Mouse (Mus musculus): Measurements from ENCODE around the gene Hspe1. TPM values are rescaled to one million over a fixed set of nuclear protein-coding genes. Genes with fewer than 3 reads are reported as not detected.
"Not testable (repeated sequence)": the region's sequence is repeated elsewhere in the genome, so short reads cannot be mapped to it uniquely, and the experiment has no call there.

Hspe1 gene
- polyA plus RNA-seq, 1 experiment, result 11.1 TPM

- no peak for TF ChIP-seq CTCF (IDR thresholded peaks at IDR 0.05; ENCODE audit: extremely low read depth, insufficient read depth, insufficient read length, insufficient replicate concordance)
- TF ChIP-seq POLR2A (IDR thresholded peaks at IDR 0.05; ENCODE audit: low read depth, low read length), result no peak
- Histone ChIP-seq H3K4me3 (ENCODE audit: extremely low read depth, insufficient read depth, insufficient read length) (no peak overlapping the region), H3K36me3 (ENCODE audit: control insufficient read depth, insufficient read depth, low read length) (0 out of 2 replicates have a peak, but pooled peaks cover under 1% of the 10 kb centered on the region), H3K27me3 (ENCODE audit: control insufficient read depth, insufficient read depth, low read length) (peaks cover 1% of the 10 kb centered on the region; the same call in 1 of the 2 replicates), H3K4me1 (ENCODE audit: control insufficient read depth, insufficient read depth, insufficient read length) (peaks cover 4% of the 10 kb centered on the region; the same call in 1 of the 2 replicates), H3K27ac (ENCODE audit: insufficient read depth, low read length) (no peak overlapping the region)
- 85% methylated on average over 3 of the region's 3 CpGs for WGBS
- DNase-seq (ENCODE audit: low read depth in 1 of 2, low spot score in 2 of 2), result no peak
These were observed 36.3 kb upstream of the Hspe1 start for GRCm38 (mm10) chr1:55051671-55052070.

- peak; percentile 97 to 98 for DNase-seq (ENCODE audit: low read depth in 1 of 2, low spot score in 2 of 2)
- Histone ChIP-seq H3K4me1 (ENCODE audit: control insufficient read depth, insufficient read depth, insufficient read length) (peaks cover 4% of the 10 kb centered on the region; the same call in 1 of the 2 replicates), H3K36me3 (ENCODE audit: control insufficient read depth, insufficient read depth, low read length) (0 out of 2 replicates have a peak, but pooled peaks cover 2% of the 10 kb centered on the region), H3K27me3 (ENCODE audit: control insufficient read depth, insufficient read depth, low read length) (peaks cover 1% of the 10 kb centered on the region; the same call in 1 of the 2 replicates), H3K4me3 (ENCODE audit: extremely low read depth, insufficient read depth, insufficient read length) (peak within 1 kb of the TSS; percentile 83), H3K27ac (ENCODE audit: insufficient read depth, low read length) (peak within 1 kb of the TSS; percentile 88)
- WGBS, result under 1% methylated on average over 46 of the region's 46 CpGs
- TF ChIP-seq CTCF (IDR thresholded peaks at IDR 0.05; ENCODE audit: extremely low read depth, insufficient read depth, insufficient read length, insufficient replicate concordance), result no peak
- peak; percentile 47 for TF ChIP-seq POLR2A (IDR thresholded peaks at IDR 0.05; ENCODE audit: low read depth, low read length)
These were observed 35.5 kb upstream of the Hspe1 start, which contains the start of gene Coq10b for GRCm38 (mm10) chr1:55052355-55052953. Gene Coq10b (plus strand): TSS chr1:55052770.

- H3K27ac ChIP-seq (ENCODE audit: insufficient read depth, low read length), result peak overlapping the region; percentile 82
- WGBS, result under 1% methylated on average over 42 of the region's 42 CpGs
- TF ChIP-seq POLR2A (IDR thresholded peaks at IDR 0.05; ENCODE audit: low read depth, low read length) (no peak), CTCF (IDR thresholded peaks at IDR 0.05; ENCODE audit: extremely low read depth, insufficient read depth, insufficient read length, insufficient replicate concordance) (no peak)
These were observed 34.9 kb upstream of the Hspe1 start for GRCm38 (mm10) chr1:55053005-55053404.

GRCm38 (mm10) chr1:55053596-55053995 lies 34.3 kb upstream of the Hspe1 start:
- 0 out of 2 replicates have a peak, but pooled peaks cover 2% of the 10 kb centered on the region for H3K36me3 ChIP-seq (ENCODE audit: control insufficient read depth, insufficient read depth, low read length)
- TF ChIP-seq POLR2A (IDR thresholded peaks at IDR 0.05; ENCODE audit: low read depth, low read length), result no peak
- no peak for TF ChIP-seq CTCF (IDR thresholded peaks at IDR 0.05; ENCODE audit: extremely low read depth, insufficient read depth, insufficient read length, insufficient replicate concordance)
- no peak for DNase-seq (ENCODE audit: low read depth in 1 of 2, low spot score in 2 of 2)
- H3K27me3 ChIP-seq (ENCODE audit: control insufficient read depth, insufficient read depth, low read length), result peaks cover 1% of the 10 kb centered on the region; the same call in 1 of the 2 replicates
- WGBS, result 85% methylated on average over 4 of the region's 4 CpGs
- peak overlapping the region; percentile 19; the same call in 1 of the 2 replicates for H3K4me3 ChIP-seq (ENCODE audit: extremely low read depth, insufficient read depth, insufficient read length)
- no peak overlapping the region for H3K27ac ChIP-seq (ENCODE audit: insufficient read depth, low read length)
- peaks cover 4% of the 10 kb centered on the region; the same call in 1 of the 2 replicates for H3K4me1 ChIP-seq (ENCODE audit: control insufficient read depth, insufficient read depth, insufficient read length)

More at GRCm38 (mm10) chr1:55053005-55053404, 34.9 kb upstream of the Hspe1 start:
- peaks cover 4% of the 10 kb centered on the region; the same call in 1 of the 2 replicates for H3K4me1 ChIP-seq (ENCODE audit: control insufficient read depth, insufficient read depth, insufficient read length)
- DNase-seq (ENCODE audit: low read depth in 1 of 2, low spot score in 2 of 2), result peak in 1 of 2 experiments; percentile 15
- H3K36me3 ChIP-seq (ENCODE audit: control insufficient read depth, insufficient read depth, low read length), result 0 out of 2 replicates have a peak, but pooled peaks cover 2% of the 10 kb centered on the region
- peak overlapping the region; percentile 83 for H3K4me3 ChIP-seq (ENCODE audit: extremely low read depth, insufficient read depth, insufficient read length)
- peaks cover 1% of the 10 kb centered on the region; the same call in 1 of the 2 replicates for H3K27me3 ChIP-seq (ENCODE audit: control insufficient read depth, insufficient read depth, low read length)

GRCm38 (mm10) chr1:55055322-55056115 lies 32.4 kb upstream of the Hspe1 start:
- TF ChIP-seq CTCF (IDR thresholded peaks at IDR 0.05; ENCODE audit: extremely low read depth, insufficient read depth, insufficient read length, insufficient replicate concordance), result no peak
- TF ChIP-seq POLR2A (IDR thresholded peaks at IDR 0.05; ENCODE audit: low read depth, low read length), result no peak
- Histone ChIP-seq H3K36me3 (ENCODE audit: control insufficient read depth, insufficient read depth, low read length) (peaks cover 2% of the 10 kb centered on the region; the same call in 1 of the 2 replicates), H3K27ac (ENCODE audit: insufficient read depth, low read length) (no peak overlapping the region), H3K4me1 (ENCODE audit: control insufficient read depth, insufficient read depth, insufficient read length) (peaks cover 4% of the 10 kb centered on the region; the same call in 1 of the 2 replicates), H3K27me3 (ENCODE audit: control insufficient read depth, insufficient read depth, low read length) (peaks cover 1% of the 10 kb centered on the region; the same call in 1 of the 2 replicates), H3K4me3 (ENCODE audit: extremely low read depth, insufficient read depth, insufficient read length) (no peak overlapping the region)
- 44% methylated on average over 5 of the region's 5 CpGs for WGBS
- peak in 1 of 2 experiments; percentile 23 for DNase-seq (ENCODE audit: low read depth in 1 of 2, low spot score in 2 of 2)

GRCm38 (mm10) chr1:55058383-55058782 lies 29.5 kb upstream of the Hspe1 start:
- not testable (repeated sequence) for H3K27ac ChIP-seq (ENCODE audit: insufficient read depth, low read length); H3K4me3 ChIP-seq (ENCODE audit: extremely low read depth, insufficient read depth, insufficient read length); H3K27me3 ChIP-seq (ENCODE audit: control insufficient read depth, insufficient read depth, low read length); H3K4me1 ChIP-seq (ENCODE audit: control insufficient read depth, insufficient read depth, insufficient read length); DNase-seq (ENCODE audit: low read depth in 1 of 2, low spot score in 2 of 2); H3K36me3 ChIP-seq (ENCODE audit: control insufficient read depth, insufficient read depth, low read length)
- 91% methylated on average over 2 of the region's 3 CpGs for WGBS
